Mouse (Mus musculus) stomach, postnatal 0 days (tissue): ENCODE results near the gene Spopl.

Experiments used
- CTCF ChIP-seq: IDR thresholded peaks from 2 replicates; pipeline ENCODE4 v1.5.1; 2016; ENCODE audit warnings: antibody characterized with exemption, low read depth, mild to moderate bottlenecking, moderate library complexity
- EP300 ChIP-seq: optimal IDR thresholded peaks from 2 replicates; pipeline ENCODE3; 2016; ENCODE audit warnings: antibody characterized with exemption

GRCm38 (mm10) chr2:23457452-23457851 is 114.5 kb downstream of the Spopl start:
- no peak for TF ChIP-seq CTCF
- TF ChIP-seq EP300 = no peak
